Mouse (Mus musculus): ENCODE measurements around the gene Sirpb1b.
"Not testable (repeated sequence)": the region's sequence is repeated elsewhere in the genome, so short reads cannot be mapped to it uniquely, and the experiment has no call there.

Sirpb1b gene

GRCm38 (mm10) chr3:15574887-15575286, at the start of gene Sirpb1b:
TSS of gene Sirpb1b (minus strand) at chr3:15575065.
- not testable (repeated sequence) for DNase-seq (ENCODE audit: low spot score)

GRCm38 (mm10) chr3:15590377-15591117, 15.7 kb upstream of the Sirpb1b start:
- DNase-seq (ENCODE audit: low spot score), result not testable (repeated sequence)

GRCm38 (mm10) chr3:15586665-15587064, 11.8 kb upstream of the Sirpb1b start:
- DNase-seq (ENCODE audit: low spot score), result not testable (repeated sequence)

GRCm38 (mm10) chr3:15583452-15583851, 8.6 kb upstream of the Sirpb1b start:
- no peak for DNase-seq (ENCODE audit: low spot score)

GRCm38 (mm10) chr3:15582948-15583347, 8.1 kb upstream of the Sirpb1b start:
- DNase-seq (ENCODE audit: low spot score), result not testable (repeated sequence)

- DNase-seq (ENCODE audit: low spot score), result not testable (repeated sequence)
These were observed 1.6 kb upstream of the Sirpb1b start for GRCm38 (mm10) chr3:15576466-15576865.

GRCm38 (mm10) chr3:15528589-15528988, 46.3 kb downstream of the Sirpb1b start:
- no peak for DNase-seq (ENCODE audit: low spot score)

- not testable (repeated sequence) for DNase-seq (ENCODE audit: low spot score)
These were observed 61.3 kb downstream of the Sirpb1b start for GRCm38 (mm10) chr3:15513608-15514007.

- DNase-seq (ENCODE audit: low spot score), result not testable (repeated sequence)
These were observed 67.0 kb downstream of the Sirpb1b start for GRCm38 (mm10) chr3:15507792-15508321.

- not testable (repeated sequence) for DNase-seq (ENCODE audit: low spot score)
These were observed 100.0 kb downstream of the Sirpb1b start for GRCm38 (mm10) chr3:15474831-15475230.

GRCm38 (mm10) chr3:15470158-15470557, 104.7 kb downstream of the Sirpb1b start:
- not testable (repeated sequence) for DNase-seq (ENCODE audit: low spot score)

Data from urinary bladder, postnatal 14 days (tissue).